Mouse (Mus musculus): ENCODE data around the gene Rrp1b.
"Not testable (repeated sequence)": the region's sequence is repeated elsewhere in the genome, so short reads cannot be mapped to it uniquely, and the experiment has no call there.

Gene Rrp1b

DNA sequence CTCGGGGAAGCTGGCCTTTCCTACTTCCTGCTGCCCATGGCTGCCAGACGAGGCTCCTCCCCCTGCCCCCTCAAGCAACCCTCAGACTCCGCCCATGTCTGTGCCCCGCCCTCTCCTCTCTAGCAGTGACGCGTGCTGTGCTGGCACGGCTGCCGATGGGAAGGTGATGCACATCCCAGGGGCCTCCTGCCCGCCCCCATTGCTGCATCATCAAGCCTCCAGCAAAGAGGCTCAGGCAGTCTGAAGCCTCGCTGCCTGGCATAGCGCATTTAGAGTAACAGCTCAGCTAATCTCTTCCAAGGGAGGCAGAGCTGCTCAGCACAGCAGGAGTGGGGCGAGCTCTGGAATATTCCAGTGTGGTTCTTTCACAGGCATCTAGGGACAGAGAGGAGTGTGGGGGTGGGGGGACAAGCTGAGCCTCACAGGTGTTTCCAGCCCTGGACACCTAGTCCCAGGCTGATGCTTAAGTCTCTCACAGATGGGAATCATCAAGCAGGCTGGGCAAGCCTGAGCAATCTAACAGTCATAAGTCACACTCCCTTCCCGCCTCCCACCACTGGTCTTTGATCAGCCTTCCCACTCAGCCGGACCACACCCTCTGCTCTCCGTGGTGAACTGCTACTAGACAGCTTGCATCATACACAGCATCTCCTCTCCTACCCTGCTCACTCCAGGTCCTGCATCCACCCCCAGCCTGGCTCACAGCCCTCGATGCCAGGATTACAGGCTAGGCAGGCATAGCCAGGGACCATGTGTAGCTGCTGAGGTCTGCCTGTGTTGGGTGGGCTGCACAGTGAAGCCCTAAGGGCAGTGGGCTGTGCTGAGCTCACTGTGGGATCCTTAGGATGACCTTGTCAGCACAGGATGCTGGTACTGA lies 55.7 kb downstream of the Rrp1b start:
- peak; percentile 98 for DNase-seq

DNA sequence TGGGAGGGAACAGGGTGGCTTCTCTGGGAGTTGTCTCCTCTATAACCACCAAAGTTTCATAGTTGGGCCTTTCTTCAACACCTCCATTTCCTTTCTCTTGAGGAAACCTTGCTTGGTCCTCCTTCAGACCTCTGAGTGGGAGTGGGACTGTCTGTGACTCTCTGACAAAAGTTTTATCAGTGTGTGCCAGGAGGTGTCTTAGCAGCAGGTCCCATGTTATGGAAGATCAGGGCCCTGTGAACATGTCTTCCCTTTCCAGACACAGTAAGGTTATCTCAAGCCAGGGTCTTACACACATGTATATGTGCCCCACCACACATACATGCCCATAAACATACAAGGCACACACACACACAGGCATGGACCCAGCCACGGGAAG lies 56.3 kb downstream of the Rrp1b start:
- DNase-seq = no peak

DNA sequence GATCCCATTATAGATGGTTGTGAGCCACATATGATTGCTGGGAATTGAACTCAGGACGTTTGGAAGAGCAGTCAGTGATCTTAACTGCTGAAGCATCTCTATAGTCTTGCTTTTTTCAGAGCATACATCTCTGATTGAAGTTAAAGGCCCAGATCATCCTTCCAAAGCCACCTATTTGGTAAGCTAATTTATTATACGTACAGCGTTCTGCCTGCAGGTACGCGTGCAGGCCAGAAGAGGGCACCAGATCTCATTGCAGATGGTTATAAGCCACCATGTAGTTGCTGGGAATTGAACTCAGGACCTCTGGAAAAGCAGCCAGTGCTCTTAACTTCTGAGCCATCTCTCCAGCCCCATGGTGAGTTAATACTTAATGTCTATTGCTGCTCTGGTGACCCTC lies 57.0 kb downstream of the Rrp1b start:
- no peak for DNase-seq

DNA sequence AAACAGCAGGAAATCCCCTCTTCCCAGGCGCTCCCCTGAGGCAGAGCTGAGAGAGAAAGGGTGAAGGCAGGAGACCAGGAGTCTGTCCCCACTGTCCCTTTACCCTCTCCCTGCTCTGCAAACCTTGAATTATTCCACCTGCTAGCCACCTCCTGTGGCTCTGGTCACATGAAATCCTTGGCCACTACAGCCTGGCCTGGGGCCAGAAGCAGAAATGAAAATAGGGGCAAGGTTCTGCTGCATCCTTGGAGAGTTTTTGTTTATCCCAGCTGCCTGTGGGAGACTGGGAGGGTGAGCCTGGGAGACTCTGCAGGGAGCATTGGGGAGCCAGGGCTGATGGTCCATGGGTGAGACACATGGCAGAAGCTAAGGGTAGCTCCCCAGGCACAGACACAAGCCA lies 61.8 kb downstream of the Rrp1b start:
- no peak for DNase-seq

DNA sequence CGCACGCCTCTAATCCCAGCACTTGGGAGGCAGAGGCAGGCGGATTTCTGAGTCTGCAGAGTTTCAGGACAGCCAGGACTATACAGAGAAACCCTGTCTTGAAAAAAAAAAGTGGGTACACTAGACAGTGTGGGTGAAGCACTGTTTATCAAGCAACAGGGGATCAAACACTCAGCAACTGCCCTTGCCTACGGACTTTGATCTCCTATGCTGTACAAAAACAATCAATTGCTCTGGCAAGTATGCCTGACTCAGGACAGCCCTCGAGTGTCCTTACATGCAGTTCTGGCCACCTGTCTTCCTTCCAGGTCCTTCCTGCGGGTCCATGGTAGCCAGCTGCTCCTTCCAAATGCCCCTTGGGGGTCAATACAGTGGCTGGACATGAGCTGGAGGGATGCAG lies 63.0 kb downstream of the Rrp1b start:
- DNase-seq = not testable (repeated sequence)

DNA sequence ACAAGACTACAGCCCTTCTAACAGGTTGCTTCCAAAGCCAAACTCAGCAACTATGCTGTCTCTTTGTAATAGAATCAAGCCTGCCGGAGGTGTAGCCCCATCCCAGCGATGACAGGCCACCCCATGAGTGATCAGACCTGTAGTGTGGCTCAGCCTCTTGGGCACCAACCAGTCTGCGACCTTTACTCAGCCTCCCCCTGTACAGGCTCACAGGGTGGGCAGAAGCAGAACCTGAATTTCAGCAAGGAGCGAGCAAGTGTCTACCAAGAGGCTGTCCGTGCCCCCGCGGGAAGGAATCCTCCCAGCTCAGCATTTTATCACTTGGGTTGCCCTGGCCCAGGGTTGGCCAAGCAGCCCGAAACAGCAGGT lies 63.7 kb downstream of the Rrp1b start:
- DNase-seq = no peak

DNA sequence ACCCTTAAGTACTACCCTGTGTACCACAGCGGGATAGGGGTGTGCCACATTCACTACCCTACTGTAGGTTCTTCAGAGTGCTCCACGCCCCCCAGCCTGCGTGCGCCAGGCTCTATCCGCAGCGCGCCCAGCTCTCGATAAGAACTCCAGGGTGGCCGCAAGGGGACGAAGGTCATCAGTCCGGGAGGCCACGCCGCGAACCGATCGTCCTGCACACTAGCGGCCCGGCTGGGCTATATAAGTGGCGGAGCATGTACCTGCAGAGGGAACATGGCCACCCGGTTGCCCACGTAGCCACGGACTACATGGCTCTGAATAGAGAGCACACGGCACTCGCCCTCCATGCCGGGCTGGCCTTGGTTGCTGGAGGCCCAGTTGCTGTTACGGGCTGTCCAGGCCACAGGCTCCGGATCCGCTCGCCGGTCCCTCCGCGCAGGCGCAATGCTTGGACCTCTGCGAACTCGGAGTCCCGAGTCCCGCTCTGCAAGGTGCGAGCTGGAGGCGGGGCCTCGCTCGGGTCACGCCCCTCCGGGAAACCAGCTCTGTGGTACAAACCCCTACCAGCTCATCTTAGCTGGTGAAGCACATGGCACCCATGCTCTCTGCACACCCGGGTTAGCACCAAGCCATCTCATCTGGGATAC lies 64.2 kb downstream of the Rrp1b start:
- peak; percentile 96 for DNase-seq

DNA sequence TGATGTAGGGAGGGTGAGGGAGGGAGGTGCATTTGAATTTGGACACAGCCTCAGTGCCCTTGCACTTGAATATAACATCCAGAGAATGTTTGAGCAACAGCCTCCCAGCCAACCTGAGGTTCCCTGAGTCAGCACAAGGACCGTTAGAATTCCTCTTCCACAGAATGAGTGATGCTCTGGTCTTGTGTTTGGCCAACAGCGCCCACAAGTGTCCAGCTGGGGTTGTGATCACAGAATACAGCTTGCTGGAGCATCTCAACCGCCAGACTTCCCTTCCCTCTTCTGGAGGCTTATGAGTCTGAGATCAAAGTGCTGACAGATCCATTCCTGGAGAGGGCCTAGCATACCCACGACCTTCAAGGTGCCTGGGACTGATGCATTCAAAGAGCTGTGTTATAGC lies 67.2 kb downstream of the Rrp1b start:
- no peak for DNase-seq

DNA sequence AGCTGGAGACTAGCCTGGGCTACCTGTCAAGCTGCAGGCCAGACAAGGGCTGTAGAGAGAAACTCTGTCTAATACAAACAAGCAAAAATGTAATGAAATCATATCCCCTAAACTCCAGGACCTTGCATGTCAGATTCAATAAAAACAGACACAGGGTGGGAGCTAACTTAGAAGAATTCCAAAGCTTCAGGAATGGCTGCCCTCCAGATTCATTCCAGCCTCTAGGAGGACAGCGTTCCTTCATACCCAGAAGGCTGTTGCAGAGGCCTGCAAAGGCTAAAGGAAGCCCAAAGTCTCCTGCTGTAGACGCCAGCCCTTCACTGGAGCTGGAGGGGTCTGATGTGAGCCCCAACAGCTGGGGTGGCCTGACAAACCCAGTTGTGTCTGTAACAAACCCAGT lies 70.5 kb downstream of the Rrp1b start:
- no peak for DNase-seq

DNA sequence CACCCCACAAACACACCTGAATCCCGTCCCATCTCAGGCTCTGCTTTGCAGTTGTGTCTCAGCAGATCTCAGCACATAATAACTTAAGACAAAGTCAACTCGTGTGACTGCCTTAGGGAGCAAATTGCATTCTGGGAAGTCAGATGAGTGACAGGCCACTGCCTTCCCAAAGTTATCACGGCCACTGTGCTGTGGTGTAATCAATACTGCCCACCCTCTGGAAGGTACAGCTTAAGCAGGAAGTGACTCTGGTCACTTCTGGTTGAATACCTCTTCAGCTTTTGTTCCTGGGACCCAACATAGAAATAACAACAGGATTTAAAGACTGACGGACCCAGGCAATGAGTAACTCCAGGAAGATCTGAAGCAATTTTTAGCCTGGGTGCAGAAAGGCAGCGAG lies 72.0 kb downstream of the Rrp1b start:
- no peak for DNase-seq

DNA sequence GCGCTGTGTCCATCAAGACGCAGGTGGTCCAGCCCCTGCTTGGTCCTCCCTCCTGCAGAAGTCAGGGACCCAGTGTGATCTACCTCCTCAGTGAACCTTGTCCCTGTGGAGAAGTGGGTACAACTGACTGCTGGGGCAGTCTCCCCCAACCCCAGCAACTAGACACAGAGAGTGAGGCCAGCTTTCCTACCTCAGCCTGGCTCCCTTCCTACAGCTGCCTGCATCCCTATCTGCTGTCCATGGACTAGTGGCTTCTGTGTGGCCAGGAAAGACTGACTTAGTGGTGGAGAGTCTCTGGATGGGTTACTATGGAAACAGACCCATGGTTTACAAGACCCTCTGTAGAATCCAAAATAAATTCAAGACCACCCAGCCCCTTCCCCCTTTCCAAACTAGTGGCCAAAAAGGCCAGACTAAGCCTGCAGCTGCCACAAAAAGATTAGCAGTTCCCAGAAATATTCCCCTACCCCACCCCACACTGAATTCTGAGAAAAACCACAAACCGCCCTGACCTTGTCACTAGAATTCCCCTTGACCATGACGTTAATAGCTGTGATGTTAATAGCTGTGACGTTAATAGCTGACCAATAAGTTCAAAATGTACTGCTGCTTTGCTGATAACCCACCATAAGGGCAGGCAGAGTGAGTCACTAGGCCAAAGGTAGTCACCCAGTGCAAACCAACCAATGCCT lies 72.6 kb downstream of the Rrp1b start:
- DNase-seq = not testable (repeated sequence)

DNA sequence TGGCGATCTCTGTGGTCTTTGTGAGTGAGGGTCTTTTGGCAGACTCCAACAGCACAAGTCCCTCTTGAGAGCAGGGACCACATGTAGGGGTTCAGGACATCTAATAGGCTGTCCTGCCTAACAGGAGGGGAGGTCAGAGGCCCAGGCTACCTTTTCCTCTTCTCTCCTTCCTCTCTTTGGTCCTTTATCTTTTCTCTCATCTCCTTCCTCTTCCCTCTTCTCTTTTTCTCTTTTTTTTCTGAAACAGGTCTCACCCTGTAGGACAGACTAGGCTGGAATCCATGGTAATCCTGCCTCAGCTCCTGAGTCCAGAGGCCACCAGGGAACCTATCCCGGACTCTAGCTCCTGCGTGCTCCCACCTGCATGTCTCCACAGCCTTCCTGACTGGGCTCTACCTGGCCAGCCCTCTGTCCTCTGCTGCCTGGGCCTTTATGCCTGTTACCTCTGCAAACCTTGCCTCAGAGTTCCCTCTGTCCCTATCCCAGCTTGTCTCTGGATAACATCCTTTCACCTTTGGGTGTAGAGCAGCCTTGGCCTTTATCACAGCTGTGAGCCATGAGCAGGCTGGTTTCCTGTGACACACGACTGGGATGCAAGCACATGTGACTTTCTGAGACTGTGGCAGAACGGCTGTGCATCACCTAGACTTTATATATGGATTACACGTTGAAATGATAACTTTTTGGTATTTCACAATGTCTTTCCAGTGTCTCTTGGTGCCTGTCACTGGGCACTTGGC lies 73.5 kb downstream of the Rrp1b start:
- no peak for DNase-seq

DNA sequence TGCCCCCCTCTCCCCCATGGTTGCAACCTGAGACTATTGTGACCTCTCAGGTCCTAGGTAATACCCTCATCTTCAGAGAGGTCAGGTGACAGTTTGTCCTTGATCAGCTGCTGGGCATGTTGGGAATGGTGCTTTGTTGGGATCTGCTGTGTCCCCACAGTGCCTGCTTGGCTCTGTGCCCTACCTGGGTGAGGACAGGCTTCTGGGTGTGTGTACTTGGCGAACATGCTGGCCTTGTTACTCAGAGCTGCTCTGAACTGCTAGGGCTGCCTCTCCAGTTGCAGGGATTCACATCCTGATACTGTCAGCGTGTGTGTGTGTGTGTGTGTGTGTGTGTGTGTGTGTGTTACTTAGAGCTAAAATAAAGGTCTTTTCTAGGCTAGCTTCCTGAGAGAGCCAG lies 74.5 kb downstream of the Rrp1b start:
- DNase-seq = peak; percentile 97

DNA sequence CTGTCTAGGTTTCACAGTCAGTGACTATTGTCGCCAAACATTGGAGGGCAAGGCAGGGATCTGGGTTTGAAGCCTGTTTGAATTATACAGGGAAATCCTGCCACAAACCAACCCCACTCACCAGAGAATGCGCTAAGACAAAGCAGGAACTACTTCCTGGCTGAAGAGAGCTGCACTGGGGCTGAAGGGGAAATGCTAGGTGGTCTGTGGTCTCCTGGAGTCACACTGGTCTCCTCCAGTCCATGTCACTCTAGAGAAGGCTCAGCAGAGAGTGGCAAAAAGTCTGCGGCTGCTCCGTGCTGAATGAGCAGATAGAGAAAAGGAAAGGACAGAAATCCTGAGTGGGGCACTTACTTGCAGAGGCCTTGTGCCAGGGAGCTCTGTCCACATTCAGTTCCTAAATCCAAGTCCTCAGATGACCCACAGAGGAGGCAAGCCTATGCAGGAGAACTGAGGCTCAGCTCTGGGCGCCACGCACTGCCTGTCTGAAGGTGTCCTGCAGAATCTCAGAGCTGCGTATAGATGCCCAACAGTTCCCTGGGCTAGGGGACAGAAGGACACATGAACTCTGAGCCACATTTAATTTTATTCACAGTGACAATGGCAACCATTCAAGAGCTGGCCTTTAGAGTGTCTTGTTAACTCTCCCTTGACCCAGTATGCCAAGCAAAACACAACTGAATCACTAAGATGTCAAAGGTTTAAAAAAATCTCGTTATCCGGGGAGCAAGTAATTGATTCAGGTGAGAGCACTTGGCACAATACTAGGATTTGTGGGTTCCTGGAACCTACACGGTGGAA lies 75.3 kb downstream of the Rrp1b start:
- peak; percentile 92 for DNase-seq
